Mouse (Mus musculus) stomach, postnatal 0 days (tissue): ENCODE measurements around the gene Nr1d2. TPM values are rescaled to one million over a fixed set of nuclear protein-coding genes. Genes with fewer than 3 reads are reported as not detected.
"Not testable (repeated sequence)": the region's sequence is repeated elsewhere in the genome, so short reads cannot be mapped to it uniquely, and the experiment has no call there.

Source experiments
- ATAC-seq: fragments of 200-750 bp; cut with Nextera tagmentation; 2 replicates; pipeline ENCODE4 v1.8.0; 2017; ENCODE audit not compliant: low FRiP score, low TSS enrichment
- DNase-seq: peaks from one replicate; pipeline ENCODE4 v3.0.0-alpha.2; 2016; ENCODE audit warnings: low spot score
- H3K27ac ChIP-seq: fragments of 300-500 bp; sonication (generic); replicated peaks from 2 replicates; pipeline ENCODE4 v1.5.1; 2014; ENCODE audit warnings: mild to moderate bottlenecking, control low read depth
- H3K27me3 ChIP-seq: fragments of 300-500 bp; sonication (generic); 2 replicates; pipeline ENCODE4 v1.6.1; 2014; ENCODE audit warnings: low read length; ENCODE audit not compliant: control insufficient read depth, insufficient read depth
- H3K36me3 ChIP-seq: fragments of 300-500 bp; sonication (generic); 2 replicates; pipeline ENCODE4 v1.6.1; 2014; ENCODE audit warnings: low read length, mixed read lengths; ENCODE audit not compliant: control insufficient read depth, insufficient read depth
- H3K4me1 ChIP-seq: fragments of 300-500 bp; sonication (generic); replicated peaks from 2 replicates; pipeline ENCODE4 v1.6.1; 2014; ENCODE audit warnings: antibody characterized with exemption; ENCODE audit not compliant: control insufficient read depth, insufficient read depth
- H3K4me2 ChIP-seq: fragments of 300-500 bp; sonication (generic); replicated peaks from 2 replicates; pipeline ENCODE4 v1.6.1; 2014; ENCODE audit warnings: low read depth, mild to moderate bottlenecking, control low read depth, moderate library complexity
- H3K4me3 ChIP-seq: fragments of 300-500 bp; sonication (generic); 2 replicates; pipeline ENCODE4 v1.5.1; 2014; ENCODE audit warnings: low read depth, low read length, control low read depth
- H3K9ac ChIP-seq: fragments of 300-500 bp; sonication (generic); 2 replicates; pipeline ENCODE4 v1.6.1; 2014; ENCODE audit warnings: mild to moderate bottlenecking, low read length, control low read depth, mixed read lengths
- H3K9me3 ChIP-seq: fragments of 300-500 bp; sonication (generic); 2 replicates; pipeline ENCODE4 v1.6.1; 2016; ENCODE audit warnings: low read length; ENCODE audit not compliant: control insufficient read depth
- CTCF ChIP-seq: IDR thresholded peaks from 2 replicates; pipeline ENCODE4 v1.5.1; 2016; ENCODE audit warnings: antibody characterized with exemption, low read depth, mild to moderate bottlenecking, moderate library complexity
- EP300 ChIP-seq: optimal IDR thresholded peaks from 2 replicates; pipeline ENCODE3; 2016; ENCODE audit warnings: antibody characterized with exemption
- WGBS: fragments of 180-500 bp; shearing (Covaris S2); extraction: QIAGEN DNeasy Blood & Tissue Kit; methylation state at CpG from one replicate; pipeline ENCODE4 v1.1.7; 2014; 5-methylcytosine and 5-hydroxymethylcytosine counted together
- polyA plus RNA-seq: library from polyadenylated mRNA; unstranded; fragments of >200 nt; fragmentation: Nextera tagmentation; extraction: Ambion mirVana; gene quantifications from 2 replicates; pipeline ENCODE4 v1.2.1, GENCODE M21; 2015

Nr1d2 gene
- polyA plus RNA-seq, 1 experiment from 2014 or later, result 11.1 TPM

DNA sequence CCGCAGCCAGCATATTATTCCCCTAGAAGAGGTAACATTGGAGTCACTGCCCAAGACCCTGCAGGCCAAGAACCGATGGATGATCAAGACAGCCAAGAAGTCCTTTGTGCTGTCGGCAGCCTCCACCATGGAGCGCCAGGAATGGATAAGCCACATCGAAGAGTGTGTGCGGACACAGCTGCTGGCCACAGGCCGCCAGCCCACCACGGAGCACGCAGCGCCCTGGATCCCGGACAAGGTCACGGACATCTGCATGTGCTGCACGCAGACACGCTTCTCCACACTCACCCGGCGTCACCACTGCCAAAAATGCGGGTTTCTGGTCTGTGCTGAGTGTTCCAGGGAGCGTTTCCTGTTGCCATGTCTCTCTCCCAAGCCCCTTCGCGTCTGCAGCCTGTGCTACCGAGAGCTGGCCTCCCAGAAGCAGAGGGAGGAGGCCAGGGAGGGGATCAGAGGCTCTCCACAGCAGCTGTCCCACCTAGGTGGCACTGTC is 3.8 kb upstream of the Nr1d2 start:
- no peaks in the 10 kb centered on the region for H3K9me3 ChIP-seq
- no peak for TF ChIP-seq CTCF
- TF ChIP-seq EP300, result no peak
- ATAC-seq (no peak), DNase-seq (no peak)
- no peak overlapping the region for H3K4me2 ChIP-seq
- H3K27me3 ChIP-seq, result no peaks in the 10 kb centered on the region
- no peak overlapping the region for H3K4me3 ChIP-seq
- H3K9ac ChIP-seq, result no peak overlapping the region
- no peak overlapping the region for H3K27ac ChIP-seq
- H3K36me3 ChIP-seq, result no peaks in the 10 kb centered on the region
- H3K4me1 ChIP-seq, result no peaks in the 10 kb centered on the region
- WGBS, result 83% methylated on average over 21 of the region's 21 CpGs

DNA sequence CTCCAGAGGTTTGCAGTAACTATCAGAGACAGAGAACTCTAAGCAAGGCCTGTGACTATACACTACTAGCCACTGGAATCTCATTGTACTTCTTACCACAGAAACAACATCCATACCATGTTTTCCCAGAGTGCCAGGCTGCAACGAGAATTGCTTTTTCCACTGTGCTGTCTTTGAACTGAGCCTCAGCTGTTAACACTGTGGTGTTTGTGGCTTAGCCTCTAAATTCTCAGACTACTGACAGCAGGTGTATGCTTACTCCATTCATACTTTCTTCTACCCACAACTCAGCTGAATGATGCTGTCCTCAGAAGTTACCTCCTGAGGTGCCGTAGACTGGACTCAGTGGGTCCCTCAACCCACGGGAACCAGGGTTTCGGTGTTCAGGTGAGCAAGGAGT is 2.9 kb upstream of the Nr1d2 start:
- H3K27me3 ChIP-seq, result no peaks in the 10 kb centered on the region
- H3K36me3 ChIP-seq, result no peaks in the 10 kb centered on the region
- no peak overlapping the region for H3K9ac ChIP-seq
- H3K4me1 ChIP-seq, result no peaks in the 10 kb centered on the region
- no peak overlapping the region for H3K4me2 ChIP-seq
- no peak overlapping the region for H3K27ac ChIP-seq
- H3K4me3 ChIP-seq, result no peak overlapping the region
- DNase-seq, result no peak
- ATAC-seq, result no peak
- H3K9me3 ChIP-seq, result no peaks in the 10 kb centered on the region
- WGBS, result 87% methylated on average over 4 of the region's 4 CpGs
- TF ChIP-seq CTCF (no peak), EP300 (no peak)

DNA sequence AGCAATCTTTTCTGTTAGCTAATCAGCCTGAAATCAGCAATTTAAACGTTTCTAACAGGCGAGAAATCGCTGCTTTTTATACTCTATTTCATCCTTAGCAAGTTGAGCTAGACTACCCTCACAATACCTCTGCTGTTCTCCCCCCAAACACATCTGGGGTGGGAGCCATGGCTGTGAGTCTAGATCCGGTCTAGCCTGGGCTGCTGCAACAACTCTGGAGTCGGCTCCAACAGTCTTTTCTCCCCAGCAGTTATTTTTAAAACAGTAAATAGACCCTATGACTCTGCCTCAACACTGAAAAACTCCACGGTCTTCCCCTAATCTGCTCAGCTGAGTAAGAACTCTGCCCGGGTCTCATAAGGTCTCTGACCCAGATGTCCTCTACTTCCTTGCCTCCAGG is 1.2 kb upstream of the Nr1d2 start:
- TF ChIP-seq EP300 (no peak), CTCF (no peak)
- Histone ChIP-seq H3K4me3 (no peak overlapping the region), H3K4me2 (no peak overlapping the region), H3K27ac (no peak overlapping the region), H3K9ac (no peak overlapping the region), H3K9me3 (no peaks in the 10 kb centered on the region), H3K27me3 (no peaks in the 10 kb centered on the region), H3K4me1 (no peaks in the 10 kb centered on the region), H3K36me3 (no peaks in the 10 kb centered on the region)
- WGBS, result 64% methylated on average over 7 of the region's 7 CpGs
- ATAC-seq (no peak), DNase-seq (no peak)

DNA sequence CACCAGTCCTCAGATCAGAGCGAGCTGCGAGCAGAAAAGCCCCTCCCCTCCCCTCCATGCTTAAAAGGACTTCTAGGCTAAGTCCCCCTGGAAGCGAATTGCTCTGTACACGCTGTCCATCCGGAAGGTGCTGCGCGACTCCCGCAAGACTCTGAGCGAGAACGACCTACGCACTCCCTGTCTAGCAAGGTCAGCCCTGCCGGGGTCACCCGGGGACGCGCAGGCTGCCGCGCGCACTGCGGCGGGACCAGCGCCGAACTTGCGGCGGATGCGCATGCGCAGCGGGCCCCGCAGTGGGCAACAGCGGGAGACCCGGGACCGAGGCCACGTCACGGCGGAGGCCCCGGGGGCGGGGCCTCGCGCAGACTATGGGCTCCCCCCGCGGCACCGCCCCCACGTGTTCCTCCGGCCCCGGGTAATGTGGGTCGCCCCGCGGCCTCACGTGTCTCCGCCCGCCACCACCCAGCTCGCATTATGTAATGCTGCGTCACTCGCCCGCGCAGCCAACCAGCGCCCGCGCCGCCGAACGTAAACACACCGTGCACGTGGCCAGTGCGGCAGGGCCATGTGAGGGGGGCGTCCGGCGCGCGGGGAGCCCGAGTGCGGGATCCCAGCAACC is 687 bp downstream of the Nr1d2 start:
- Histone ChIP-seq H3K4me2 (peak overlapping the region; percentile 71), H3K36me3 (no peaks in the 10 kb centered on the region), H3K9ac (peak overlapping the region; percentile 90), H3K27me3 (no peaks in the 10 kb centered on the region), H3K27ac (peak overlapping the region; percentile 99), H3K4me3 (peak overlapping the region; percentile 82), H3K4me1 (peaks cover 5% of the 10 kb centered on the region; the same call in 1 of the 2 replicates), H3K9me3 (no peaks in the 10 kb centered on the region)
- DNase-seq, result peak; percentile 96
- TF ChIP-seq CTCF (no peak), EP300 (no peak)
- under 1% methylated on average over 68 of the region's 71 CpGs for WGBS
- ATAC-seq, result peak; percentile 86

DNA sequence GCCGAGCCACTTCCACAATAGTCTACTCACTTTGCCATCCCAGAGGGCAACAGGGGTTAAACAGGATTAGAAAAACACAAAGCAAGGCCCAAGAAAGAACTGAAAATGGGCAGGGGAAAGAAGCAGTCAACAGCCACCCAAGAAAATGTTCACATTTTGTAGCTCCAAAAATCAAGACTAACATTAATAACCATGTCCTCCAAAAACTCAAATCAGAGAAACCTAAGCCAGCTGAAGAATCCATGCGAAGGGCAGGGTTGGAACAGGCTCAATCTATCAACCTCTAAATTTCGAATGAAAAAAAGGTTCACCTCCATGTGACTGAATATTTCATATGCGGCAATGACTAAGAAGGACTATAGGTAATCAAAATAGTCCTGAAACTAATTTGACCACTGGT is 1.5 kb downstream of the Nr1d2 start:
- Histone ChIP-seq H3K27ac (no peak overlapping the region), H3K9ac (no peak overlapping the region), H3K36me3 (no peaks in the 10 kb centered on the region), H3K4me2 (peak overlapping the region; percentile 71), H3K27me3 (no peaks in the 10 kb centered on the region), H3K9me3 (no peaks in the 10 kb centered on the region), H3K4me1 (peaks cover 5% of the 10 kb centered on the region; the same call in 1 of the 2 replicates), H3K4me3 (peak overlapping the region; percentile 82)
- WGBS, result 59% methylated on average over 4 of the region's 4 CpGs
- ATAC-seq (no peak), DNase-seq (no peak)
- TF ChIP-seq EP300, result no peak
- no peak for TF ChIP-seq CTCF

DNA sequence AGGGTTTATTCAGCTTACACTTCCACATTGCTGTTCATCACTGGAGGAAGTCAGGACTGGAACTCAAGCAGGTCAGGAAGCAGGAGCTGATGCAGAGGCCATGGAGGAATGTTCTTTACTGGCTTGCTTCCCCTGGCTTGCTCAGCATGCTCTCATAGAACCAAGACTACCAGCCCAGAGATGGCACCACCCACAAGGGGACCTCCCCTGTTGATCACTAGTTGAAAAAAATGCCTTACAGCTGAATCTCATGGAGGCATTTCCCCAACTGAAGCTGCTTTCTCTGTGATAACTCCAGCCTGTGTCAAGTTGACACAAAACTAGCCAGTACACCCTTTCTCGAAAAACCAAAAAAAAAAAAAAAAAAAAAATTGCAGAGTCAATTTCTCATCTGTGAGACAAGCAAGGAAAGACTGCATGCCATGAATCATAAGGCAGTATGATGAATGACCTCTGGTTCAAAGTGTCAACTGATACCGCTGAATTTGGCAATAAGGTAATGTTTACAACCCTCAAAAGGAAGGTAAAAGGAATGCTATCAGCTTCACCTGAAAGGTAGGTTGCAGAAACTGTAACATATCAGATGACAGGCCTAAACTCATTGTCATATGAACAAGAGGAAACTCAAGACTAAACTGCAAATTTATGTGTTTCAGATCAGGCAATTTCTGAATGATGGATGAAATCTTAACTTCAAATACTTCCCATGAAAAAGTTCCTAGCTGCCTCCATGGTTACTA is 2.3 kb downstream of the Nr1d2 start:
- not testable (repeated sequence) for DNase-seq, H3K9ac ChIP-seq, H3K9me3 ChIP-seq, H3K27me3 ChIP-seq, H3K27ac ChIP-seq, H3K4me1 ChIP-seq, H3K4me3 ChIP-seq, ATAC-seq, H3K4me2 ChIP-seq, H3K36me3 ChIP-seq
- 58% methylated on average over 2 of the region's 2 CpGs for whole genome bisulfite sequencing
